In the genomic region with DNA sequence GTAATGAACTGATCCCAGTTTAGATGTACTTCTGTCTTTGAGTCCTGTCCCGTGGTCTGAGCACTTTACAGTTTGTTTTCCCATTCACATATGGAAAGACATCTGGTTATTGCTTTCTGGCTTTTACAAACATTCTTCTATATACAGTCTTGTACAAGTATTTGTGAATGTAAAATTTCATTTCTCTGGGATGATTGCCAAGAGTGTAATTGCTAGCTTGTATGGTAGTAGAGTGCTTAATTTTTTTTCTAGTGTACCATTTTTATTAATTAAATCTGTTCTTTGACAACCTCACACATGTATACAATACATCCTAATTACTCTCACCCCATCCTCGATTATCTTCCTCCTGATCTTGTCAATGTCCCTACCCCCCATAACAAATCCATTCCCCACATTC, we compare ENCODE assay signal across 26 mouse cellular contexts. TPM values are rescaled to one million over a fixed set of nuclear protein-coding genes. Genes with fewer than 3 reads are reported as not detected.
DNase-seq lines count a peak whose midpoint lies in the region; ATAC-seq lines count a peak whose summit lies in the region.
"Had no signal": no experiment of that assay in that cellular context is flagged by ENCODE, and none has a peak within 500 bp of the region (broad histone marks: within the 10 kb centered on the region; RNA-seq: fewer than 3 reads in every experiment).

No protein-coding gene starts in this region.

- H3K27ac ChIP-seq in forebrain, embryonic 15.5 days (replicated peaks): no peak overlapping the region
- H3K27ac ChIP-seq in forebrain, embryonic 11.5 days (ENCODE audit: low read depth, low read length): no peak overlapping the region
- no peak overlapping the region for H3K27ac ChIP-seq in midbrain, embryonic 11.5 days (ENCODE audit: low read depth, low read length)
- H3K27ac ChIP-seq in midbrain, embryonic 16.5 days (ENCODE audit: low read length): no peak overlapping the region
- no peak overlapping the region for H3K27ac ChIP-seq in forebrain, embryonic 16.5 days (ENCODE audit: low read length)
- H3K27ac ChIP-seq in kidney, embryonic 15.5 days: no peak overlapping the region
- H3K27ac ChIP-seq: heart, adult 2 months; hindbrain, embryonic 14.5 days; limb, embryonic 15.5 days; liver, embryonic 13.5 days; midbrain, embryonic 15.5 days had no signal

- no peak overlapping the region for H3K9ac ChIP-seq in forebrain, embryonic 15.5 days (replicated peaks)
- H3K9ac ChIP-seq in forebrain, embryonic 11.5 days (ENCODE audit: low read length): no peak overlapping the region
- no peak overlapping the region for H3K9ac ChIP-seq in midbrain, embryonic 11.5 days (ENCODE audit: low read length)
- H3K9ac ChIP-seq in midbrain, embryonic 16.5 days (ENCODE audit: low read depth, low read length): no peak overlapping the region
- no peak overlapping the region for H3K9ac ChIP-seq in forebrain, embryonic 16.5 days (replicated peaks; ENCODE audit: low read depth, low read length)
- H3K9ac ChIP-seq in kidney, embryonic 15.5 days: no peak overlapping the region
- H3K9ac ChIP-seq: heart, embryonic 12.5 days; hindbrain, embryonic 14.5 days; limb, embryonic 15.5 days; liver, embryonic 13.5 days; midbrain, embryonic 15.5 days had no signal

- H3K27me3 ChIP-seq in forebrain, embryonic 15.5 days: no peaks in the 10 kb centered on the region
- no peaks in the 10 kb centered on the region for H3K27me3 ChIP-seq in forebrain, embryonic 11.5 days (ENCODE audit: control insufficient read depth, insufficient read depth, low read length)
- no peaks in the 10 kb centered on the region for H3K27me3 ChIP-seq in midbrain, embryonic 11.5 days (ENCODE audit: control insufficient read depth, insufficient read depth, low read length)
- no peaks in the 10 kb centered on the region for H3K27me3 ChIP-seq in midbrain, embryonic 16.5 days (ENCODE audit: control insufficient read depth, insufficient read depth, low read depth, low read length)
- H3K27me3 ChIP-seq in forebrain, embryonic 16.5 days (replicated peaks; ENCODE audit: control insufficient read depth, insufficient read depth, low read length): no peaks in the 10 kb centered on the region
- no peaks in the 10 kb centered on the region for H3K27me3 ChIP-seq in kidney, embryonic 15.5 days
- H3K27me3 ChIP-seq: heart, embryonic 12.5 days; limb, embryonic 15.5 days; liver, embryonic 13.5 days; midbrain, embryonic 15.5 days had no signal

- DNase-seq in forebrain, embryonic 11.5 days (ENCODE audit: low spot score): no peak
- DNase-seq in midbrain, embryonic 11.5 days (ENCODE audit: low spot score, missing footprints): peak; percentile 39
- DNase-seq in cerebellum, postnatal 36 days: no peak
- DNase-seq: adrenal gland, postnatal 14 days; cerebellum, adult 18-20 months; cerebellum, postnatal 10 days; heart, adult 2 months; heart, postnatal 4 days; kidney, adult 8-10 months; kidney, postnatal 10 days; liver, embryonic 13.5 days; lung, adult 18-20 months; lung, postnatal 10 days; right cerebral cortex, postnatal 25 days; thymus, adult 2 months; thymus, postnatal 4 days had no signal

- peak; percentile 23 for ATAC-seq in forebrain, embryonic 15.5 days (replicated peaks)
- ATAC-seq in forebrain, embryonic 11.5 days (replicated peaks; ENCODE audit: low FRiP score): no peak
- no peak for ATAC-seq in midbrain, embryonic 11.5 days (ENCODE audit: low FRiP score)
- ATAC-seq in midbrain, embryonic 16.5 days: no peak
- ATAC-seq in forebrain, embryonic 16.5 days: peak; percentile 58
- no peak for ATAC-seq in kidney, embryonic 15.5 days (replicated peaks; ENCODE audit: low FRiP score)
- ATAC-seq: CD4-positive, CD25-positive, alpha-beta regulatory T cell, adult 4 months; inflammation-experienced regulatory T-cells, adult 6 months; midbrain, embryonic 15.5 days had no signal

- no peaks in the 10 kb centered on the region for H3K9me3 ChIP-seq in forebrain, embryonic 15.5 days
- H3K9me3 ChIP-seq in forebrain, embryonic 11.5 days (ENCODE audit: control insufficient read depth, low read length): no peaks in the 10 kb centered on the region
- no peaks in the 10 kb centered on the region for H3K9me3 ChIP-seq in midbrain, embryonic 11.5 days (ENCODE audit: control insufficient read depth, low read length)
- no peaks in the 10 kb centered on the region for H3K9me3 ChIP-seq in midbrain, embryonic 16.5 days (replicated peaks; ENCODE audit: control insufficient read depth, low read length, poor library complexity, severe bottlenecking)
- no peaks in the 10 kb centered on the region for H3K9me3 ChIP-seq in forebrain, embryonic 16.5 days (ENCODE audit: control insufficient read depth, low read length)
- no peaks in the 10 kb centered on the region for H3K9me3 ChIP-seq in kidney, embryonic 15.5 days (replicated peaks)
- H3K9me3 ChIP-seq: heart, embryonic 12.5 days; limb, embryonic 15.5 days; liver, embryonic 13.5 days; midbrain, embryonic 15.5 days had no signal

- H3K4me2 ChIP-seq in forebrain, embryonic 15.5 days (replicated peaks): no peak overlapping the region
- H3K4me2 ChIP-seq in forebrain, embryonic 11.5 days (ENCODE audit: low read depth, low read length, severe bottlenecking): no peak overlapping the region
- H3K4me2 ChIP-seq in midbrain, embryonic 11.5 days: no peak overlapping the region
- H3K4me2 ChIP-seq in midbrain, embryonic 16.5 days (ENCODE audit: low read length): no peak overlapping the region
- H3K4me2 ChIP-seq in forebrain, embryonic 16.5 days (ENCODE audit: low read length): no peak overlapping the region
- H3K4me2 ChIP-seq in kidney, embryonic 15.5 days: no peak overlapping the region
- H3K4me2 ChIP-seq: heart, embryonic 12.5 days; hindbrain, embryonic 14.5 days; limb, embryonic 15.5 days; liver, embryonic 13.5 days; midbrain, embryonic 15.5 days had no signal

- 57% methylated on average over 2 of the region's 2 CpGs for WGBS in forebrain, embryonic 15.5 days
- WGBS in forebrain, embryonic 11.5 days: 81% methylated on average over 2 of the region's 2 CpGs
- WGBS in midbrain, embryonic 11.5 days: 74% methylated on average over 2 of the region's 2 CpGs
- 64% methylated on average over 2 of the region's 2 CpGs for WGBS in midbrain, embryonic 16.5 days
- WGBS in forebrain, embryonic 16.5 days: 57% methylated on average over 2 of the region's 2 CpGs
- WGBS in kidney, embryonic 15.5 days: 61% methylated on average over 2 of the region's 2 CpGs

- no peaks in the 10 kb centered on the region for H3K4me1 ChIP-seq in forebrain, embryonic 15.5 days
- no peaks in the 10 kb centered on the region for H3K4me1 ChIP-seq in forebrain, embryonic 11.5 days (replicated peaks; ENCODE audit: control insufficient read depth, insufficient read depth, low read length)
- no peaks in the 10 kb centered on the region for H3K4me1 ChIP-seq in midbrain, embryonic 11.5 days (ENCODE audit: control insufficient read depth, insufficient read depth, low read length)
- H3K4me1 ChIP-seq in midbrain, embryonic 16.5 days (ENCODE audit: control insufficient read depth, insufficient read depth, low read length): no peaks in the 10 kb centered on the region
- H3K4me1 ChIP-seq in forebrain, embryonic 16.5 days (replicated peaks; ENCODE audit: control insufficient read depth, insufficient read depth, low read length): no peaks in the 10 kb centered on the region
- H3K4me1 ChIP-seq in kidney, embryonic 15.5 days: 0 out of 2 replicates have a peak, but pooled peaks cover 6% of the 10 kb centered on the region
- H3K4me1 ChIP-seq: midbrain, embryonic 15.5 days had no signal

- no peak overlapping the region for H3K4me3 ChIP-seq in forebrain, embryonic 15.5 days
- H3K4me3 ChIP-seq in forebrain, embryonic 11.5 days (ENCODE audit: low read depth, low read length): no peak overlapping the region
- no peak overlapping the region for H3K4me3 ChIP-seq in midbrain, embryonic 11.5 days (ENCODE audit: low read depth, low read length)
- no peak overlapping the region for H3K4me3 ChIP-seq in midbrain, embryonic 16.5 days (ENCODE audit: low read depth, low read length)
- H3K4me3 ChIP-seq in forebrain, embryonic 16.5 days (replicated peaks; ENCODE audit: low read length): no peak overlapping the region
- H3K4me3 ChIP-seq in kidney, embryonic 15.5 days (replicated peaks): no peak overlapping the region
- H3K4me3 ChIP-seq: heart, adult 2 months; heart, embryonic 12.5 days; limb, embryonic 15.5 days; liver, embryonic 13.5 days; midbrain, embryonic 15.5 days had no signal

- no peaks in the 10 kb centered on the region for H3K36me3 ChIP-seq in forebrain, embryonic 15.5 days
- H3K36me3 ChIP-seq in forebrain, embryonic 11.5 days (ENCODE audit: control insufficient read depth, insufficient read depth, low read length): no peaks in the 10 kb centered on the region
- H3K36me3 ChIP-seq in midbrain, embryonic 11.5 days (ENCODE audit: control insufficient read depth, insufficient read depth, low read length): no peaks in the 10 kb centered on the region
- H3K36me3 ChIP-seq in midbrain, embryonic 16.5 days (ENCODE audit: control insufficient read depth, insufficient read depth, low read length): no peaks in the 10 kb centered on the region
- no peaks in the 10 kb centered on the region for H3K36me3 ChIP-seq in forebrain, embryonic 16.5 days (ENCODE audit: control insufficient read depth, insufficient read depth)
- H3K36me3 ChIP-seq in kidney, embryonic 15.5 days: no peaks in the 10 kb centered on the region
- H3K36me3 ChIP-seq: heart, embryonic 12.5 days; limb, embryonic 15.5 days; liver, embryonic 13.5 days; midbrain, embryonic 15.5 days had no signal

RNA-seq across cellular contexts. Expression of gene Nfkb1, which starts 12.0 kb away (rescaled TPM):
- polyA plus RNA-seq in forebrain, embryonic 15.5 days (2015; fragmentation: Nextera tagmentation; extraction: Ambion mirVana): 5.9 and 7.1 TPM in 2 replicates
- polyA plus RNA-seq in forebrain, embryonic 11.5 days (2014; fragmentation: Nextera tagmentation; extraction: Ambion mirVana): 14.5 and 14.6 TPM in 2 replicates
- polyA plus RNA-seq in midbrain, embryonic 11.5 days (2014; fragmentation: Nextera tagmentation; extraction: Ambion mirVana): 10.5 and 10.8 TPM in 2 replicates
- 6.7 and 6.8 TPM in 2 replicates for polyA plus RNA-seq in midbrain, embryonic 16.5 days (2015; fragmentation: Nextera tagmentation; extraction: Ambion mirVana)
- 6.6 and 7.1 TPM in 2 replicates for polyA plus RNA-seq in forebrain, embryonic 16.5 days (2015; fragmentation: Nextera tagmentation; extraction: Ambion mirVana)
- polyA plus RNA-seq in kidney, embryonic 15.5 days (2015; fragmentation: Nextera tagmentation; extraction: Ambion mirVana): 16.7 and 18.5 TPM in 2 replicates

Comparison
In these comparisons a context has a peak if more than half of its experiments do, and no peak if none do; other contexts are left out.
1. ATAC-seq: peak in forebrain, embryonic 15.5 days (single experiment) and forebrain, embryonic 16.5 days (single experiment); none in forebrain, embryonic 11.5 days (single experiment), midbrain, embryonic 11.5 days (single experiment), midbrain, embryonic 16.5 days (single experiment) and kidney, embryonic 15.5 days (single experiment).